Mouse (Mus musculus) G1E (cell line): Measurements from ENCODE around the gene Tspan5. TPM values are rescaled to one million over a fixed set of nuclear protein-coding genes. Genes with fewer than 3 reads are reported as not detected.

Experiments used
- ATAC-seq: 2 replicates; pipeline ENCODE4 v1.8.0; 2016; ENCODE audit warnings: mild to moderate bottlenecking; ENCODE audit not compliant: insufficient number of reproducible peaks, poor library complexity, low FRiP score, severe bottlenecking; ENCODE audit errors: extremely low read depth
- DNase-seq: peaks from one replicate; pipeline ENCODE4 v3.0.0; 2012; ENCODE audit warnings: low spot score
- H3K27me3 ChIP-seq: 2 replicates; pipeline ENCODE4 v1.6.1; 2012; ENCODE audit warnings: mild to moderate bottlenecking, low read length, inconsistent platforms; ENCODE audit not compliant: insufficient read depth
- H3K36me3 ChIP-seq: replicated peaks from 2 replicates; pipeline ENCODE3; 2012; ENCODE audit warnings: mild to moderate bottlenecking, inconsistent platforms
- H3K4me1 ChIP-seq: 2 replicates; pipeline ENCODE4 v1.6.1; 2012; ENCODE audit warnings: low read depth, low read length, inconsistent platforms, mixed read lengths; ENCODE audit not compliant: insufficient read depth
- H3K4me3 ChIP-seq: 2 replicates; pipeline ENCODE4 v1.5.1; 2012; ENCODE audit warnings: low read depth, mild to moderate bottlenecking, inconsistent platforms, low read length, moderate library complexity, mixed read lengths
- H3K9me3 ChIP-seq: replicated peaks from 2 replicates; pipeline ENCODE4 v1.6.1; 2012; ENCODE audit warnings: inconsistent platforms
- CTCF ChIP-seq: IDR thresholded peaks from 2 replicates; pipeline ENCODE4 v1.5.1; 2012; ENCODE audit warnings: low read depth, low read length, inconsistent platforms, mixed read lengths
- GATA1 ChIP-seq: IDR thresholded peaks from 2 replicates; pipeline ENCODE4 v1.6.1; 2012; ENCODE audit warnings: borderline replicate concordance, low read length, inconsistent platforms, mixed read lengths
- GATA2 ChIP-seq: IDR thresholded peaks from 2 replicates; pipeline ENCODE4 v1.6.1; 2012; ENCODE audit warnings: low read depth, low read length, inconsistent platforms, borderline replicate concordance
- POLR2AphosphoS5 ChIP-seq: IDR thresholded peaks from 2 replicates; pipeline ENCODE4 v1.6.1; 2012; ENCODE audit warnings: low read depth, low read length, inconsistent platforms; ENCODE audit not compliant: insufficient replicate concordance
- TAL1 ChIP-seq: conservative IDR thresholded peaks from 2 replicates; pipeline ENCODE4 v1.6.1; 2012; ENCODE audit warnings: low read depth, low read length, inconsistent platforms, mixed read lengths
- polyA plus RNA-seq: library from polyadenylated mRNA; stranded (reverse); fragments of >175 nt; gene quantifications from 2 replicates; pipeline ENCODE4 v1.2.3, GENCODE M21; 2012
- total RNA-seq, 2 experiments: library from RNA; stranded (forward) in 1 of 2; stranded (reverse) in 1 of 2; fragments of 200-1000 nt in 1 of 2; fragments of >200 nt in 1 of 2; fragmentation: Nextera tagmentation in 1 of 2; gene quantifications; 2 replicates each; pipeline ENCODE4 v1.2.3; 2014 to 2017

Gene Tspan5
- total and polyA plus RNA-seq, 3 experiments, result 0.05 TPM; not detected in 2

- peaks cover 7% of the 10 kb centered on the region; the same call in 1 of the 2 replicates for H3K27me3 ChIP-seq
- H3K9me3 ChIP-seq, result no peaks in the 10 kb centered on the region
- no peaks in the 10 kb centered on the region for H3K4me1 ChIP-seq
- TF ChIP-seq TAL1, result no peak
- no peak for TF ChIP-seq POLR2AphosphoS5
- no peak for TF ChIP-seq CTCF
- no peak for TF ChIP-seq GATA2
- ATAC-seq (no peak), DNase-seq (no peak)
- no peak overlapping the region for H3K4me3 ChIP-seq
- H3K36me3 ChIP-seq, result no peaks in the 10 kb centered on the region
These were observed 144.1 kb downstream of the Tspan5 start for GRCm38 (mm10) chr3:138886121-138886520.

- Histone ChIP-seq H3K36me3 (no peaks in the 10 kb centered on the region), H3K27me3 (peaks cover 7% of the 10 kb centered on the region; the same call in 1 of the 2 replicates), H3K4me1 (no peaks in the 10 kb centered on the region), H3K4me3 (no peak overlapping the region), H3K9me3 (no peaks in the 10 kb centered on the region)
- ATAC-seq (no peak), DNase-seq (no peak)
- TF ChIP-seq POLR2AphosphoS5, result no peak
These were observed 147.2 kb downstream of the Tspan5 start for GRCm38 (mm10) chr3:138889214-138889613.

GRCm38 (mm10) chr3:138889769-138890295 lies 147.8 kb downstream of the Tspan5 start:
- Histone ChIP-seq H3K36me3 (no peaks in the 10 kb centered on the region), H3K4me1 (no peaks in the 10 kb centered on the region), H3K27me3 (peaks cover 4% of the 10 kb centered on the region; the same call in 1 of the 2 replicates), H3K4me3 (no peak overlapping the region), H3K9me3 (no peaks in the 10 kb centered on the region)
- ATAC-seq, result no peak
- TF ChIP-seq CTCF (no peak), GATA2 (no peak), POLR2AphosphoS5 (no peak), GATA1 (no peak), TAL1 (no peak)
- no peak for DNase-seq

GRCm38 (mm10) chr3:138893520-138893919 lies 151.5 kb downstream of the Tspan5 start:
- no peaks in the 10 kb centered on the region for H3K9me3 ChIP-seq
- TF ChIP-seq CTCF (no peak), GATA2 (no peak), TAL1 (no peak), GATA1 (no peak), POLR2AphosphoS5 (no peak)
- DNase-seq (no peak), ATAC-seq (no peak)
- no peak overlapping the region for H3K4me3 ChIP-seq
- H3K4me1 ChIP-seq, result no peaks in the 10 kb centered on the region
- H3K36me3 ChIP-seq, result no peaks in the 10 kb centered on the region
- H3K27me3 ChIP-seq, result peaks cover 3% of the 10 kb centered on the region; the same call in 1 of the 2 replicates

GRCm38 (mm10) chr3:138897500-138897899 lies 155.5 kb downstream of the Tspan5 start:
- Histone ChIP-seq H3K4me3 (no peak overlapping the region), H3K36me3 (no peaks in the 10 kb centered on the region), H3K4me1 (no peaks in the 10 kb centered on the region), H3K27me3 (no peaks in the 10 kb centered on the region), H3K9me3 (no peaks in the 10 kb centered on the region)
- TF ChIP-seq TAL1 (no peak), GATA1 (no peak), CTCF (no peak), GATA2 (no peak), POLR2AphosphoS5 (no peak)
- DNase-seq (no peak), ATAC-seq (no peak)

GRCm38 (mm10) chr3:138898055-138898454 lies 156.1 kb downstream of the Tspan5 start:
- TF ChIP-seq POLR2AphosphoS5 (no peak), TAL1 (no peak)
- H3K4me3 ChIP-seq, result no peak overlapping the region
- no peaks in the 10 kb centered on the region for H3K9me3 ChIP-seq
- DNase-seq, result no peak
- no peaks in the 10 kb centered on the region for H3K36me3 ChIP-seq
- no peaks in the 10 kb centered on the region for H3K4me1 ChIP-seq
- no peaks in the 10 kb centered on the region for H3K27me3 ChIP-seq
- ATAC-seq, result no peak

- TF ChIP-seq GATA1, result no peak
- no peak for TF ChIP-seq TAL1
- TF ChIP-seq GATA2, result no peak
- TF ChIP-seq CTCF, result no peak
- TF ChIP-seq POLR2AphosphoS5, result no peak
- H3K36me3 ChIP-seq, result no peaks in the 10 kb centered on the region
- DNase-seq (no peak), ATAC-seq (no peak)
- H3K4me3 ChIP-seq, result no peak overlapping the region
- peaks cover 8% of the 10 kb centered on the region; the same call in 1 of the 2 replicates for H3K27me3 ChIP-seq
- H3K9me3 ChIP-seq, result no peaks in the 10 kb centered on the region
- H3K4me1 ChIP-seq, result no peaks in the 10 kb centered on the region
These were observed 158.7 kb downstream of the Tspan5 start for GRCm38 (mm10) chr3:138900571-138901141.
